In the genomic region with DNA sequence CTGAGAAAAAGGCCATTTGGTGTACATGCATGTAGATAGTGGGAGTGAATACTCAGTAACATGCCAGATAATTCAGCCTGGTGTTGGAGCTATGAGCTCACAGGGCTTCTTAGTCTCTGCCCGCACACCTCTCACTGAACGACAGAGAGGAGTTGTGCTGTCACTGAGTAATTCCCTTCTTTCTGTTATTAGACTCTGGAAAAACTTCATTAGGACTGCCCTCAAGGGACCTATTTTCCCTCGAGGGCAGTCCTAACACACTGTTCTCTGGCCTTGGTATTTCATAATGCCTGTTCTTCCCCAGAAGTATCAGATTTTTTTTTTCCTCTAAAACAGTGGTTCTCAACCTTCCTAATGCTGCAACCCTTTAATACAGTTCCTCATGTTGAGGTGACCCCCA, we compare ENCODE assay signal across 16 mouse cellular contexts. TPM values are rescaled to one million over a fixed set of nuclear protein-coding genes. Genes with fewer than 3 reads are reported as not detected.
A peak's percentile ranks its signal among the peaks of the same experiment; 100 is the strongest.
DNase-seq lines count a peak whose midpoint lies in the region.
"Had no signal": no experiment of that assay in that cellular context is flagged by ENCODE, and none has a peak within 500 bp of the region (broad histone marks: within the 10 kb centered on the region; RNA-seq: fewer than 3 reads in every experiment).

No protein-coding gene starts in this region.

- peak; percentile 72 for DNase-seq in heart, adult 11 months
- no peak for DNase-seq in heart, postnatal 4 days
- DNase-seq in 3T3-L1 (ENCODE audit: low read depth, low spot score) (peak; percentile 45), adipocyte (ENCODE audit: low spot score) (peak; percentile 76)
- no peak for DNase-seq in urinary bladder, postnatal 10 days (ENCODE audit: low spot score)
- DNase-seq in embryo, embryonic 10.5 days (ENCODE audit: low spot score): no peak
- DNase-seq in lung, postnatal 25 days (ENCODE audit: low spot score): no peak
- DNase-seq: adrenal gland, adult 2 months; adrenal gland, postnatal 14 days; cerebellum, adult 11 months; cerebellum, adult 18-20 months; cerebellum, adult 8-10 months; cerebellum, adult 9-11 months; cerebellum, postnatal 14 days; cerebellum, postnatal 36 days; forebrain, postnatal 0 days had no signal

RNA-seq across cellular contexts. Expression of a gene that starts 15.7 kb away (rescaled TPM):
- 10 to 100 TPM; 92.0 to 95.7 TPM for total RNA-seq in heart, postnatal 4 days (2021)

RNA-seq across cellular contexts. Expression of a gene that starts 48.2 kb away (rescaled TPM):
- total RNA-seq in heart, postnatal 4 days (2021): 10 to 100 TPM; 14.8 to 15.4 TPM

Comparison
In these comparisons a context has a peak if more than half of its experiments do, and no peak if none do; other contexts are left out.
1. DNase-seq: peak in heart, adult 11 months (single experiment), 3T3-L1 (single experiment) and adipocyte (single experiment); none in heart, postnatal 4 days (single experiment), urinary bladder, postnatal 10 days (single experiment), embryo, embryonic 10.5 days (single experiment) and lung, postnatal 25 days (single experiment).